Mouse (Mus musculus) heart, postnatal 0 days (tissue): ENCODE measurements around the gene Fam189a1.

Experiments
- CTCF ChIP-seq: IDR thresholded peaks from 2 replicates; pipeline ENCODE4 v1.5.1; 2016; ENCODE audit warnings: antibody characterized with exemption, control low read depth, low read depth
- EP300 ChIP-seq: IDR thresholded peaks from 2 replicates; pipeline ENCODE4 v1.6.1; 2016; ENCODE audit warnings: antibody characterized with exemption, low read depth

DNA sequence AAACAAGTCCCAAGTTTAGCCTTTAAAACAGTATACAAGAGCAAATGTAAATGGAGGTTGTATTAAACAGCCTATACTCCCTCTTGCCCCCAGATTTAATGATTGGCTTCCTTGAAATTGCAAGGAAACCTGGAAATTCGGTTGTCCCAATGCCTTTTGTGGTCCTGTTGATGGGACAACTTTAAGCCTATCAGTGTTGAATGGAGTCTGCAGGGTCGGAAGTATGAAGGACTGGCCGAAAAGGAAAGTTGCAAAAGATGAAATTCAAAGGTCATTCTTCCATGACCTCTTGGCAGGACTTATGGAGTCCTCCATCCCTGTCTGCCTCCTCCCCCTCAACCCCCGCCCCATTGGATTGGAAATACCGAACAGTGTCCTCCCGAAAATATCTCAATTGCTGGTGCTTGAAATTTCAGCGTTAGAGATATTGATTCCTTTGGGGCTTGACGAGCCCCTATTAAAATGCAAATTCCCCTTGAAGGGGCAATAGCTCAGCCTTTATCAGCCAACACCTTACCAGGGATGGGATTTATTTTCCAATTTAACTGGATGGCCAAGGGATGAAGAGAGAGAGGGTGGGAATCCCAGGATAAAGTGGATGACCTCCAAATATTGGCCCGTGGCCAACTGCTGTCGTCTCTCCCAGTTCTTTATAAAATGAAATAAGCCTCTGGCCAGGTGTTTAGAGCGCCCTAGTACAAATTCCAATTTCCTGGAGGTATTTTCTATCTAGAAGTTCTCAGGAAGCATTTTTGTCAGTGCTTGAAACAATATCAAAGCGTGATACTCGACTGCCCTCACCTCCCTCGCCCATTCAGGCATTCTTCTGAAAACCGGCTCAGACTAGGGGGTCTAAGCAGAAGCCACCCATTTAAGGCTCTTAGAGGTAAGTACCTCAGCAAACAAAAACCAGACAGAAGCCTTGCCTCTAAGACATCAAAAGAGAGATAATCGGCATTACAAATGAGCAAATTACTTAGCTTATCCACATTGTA lies 958 bp upstream of the Fam189a1 start:
- TF ChIP-seq EP300 (no peak), CTCF (no peak)
